Mouse (Mus musculus) forebrain, embryonic 12.5 days (tissue): ENCODE results near the gene 4930596D02Rik. TPM values are rescaled to one million over a fixed set of nuclear protein-coding genes. Genes with fewer than 3 reads are reported as not detected.

Experiments
- ATAC-seq: fragments of 200-750 bp; cut with Nextera tagmentation; 2 replicates; pipeline ENCODE4 v1.8.0; 2017; ENCODE audit warnings: moderate TSS enrichment; ENCODE audit not compliant: low FRiP score
- H3K27ac ChIP-seq: fragments of 300-500 bp; sonication (generic); 2 replicates; pipeline ENCODE4 v1.5.1; 2016; ENCODE audit warnings: mild to moderate bottlenecking
- H3K27me3 ChIP-seq: fragments of 300-500 bp; sonication (generic); 2 replicates; pipeline ENCODE4 v1.6.1; 2016; ENCODE audit warnings: mild to moderate bottlenecking
- H3K36me3 ChIP-seq: fragments of 300-500 bp; sonication (generic); replicated peaks from 2 replicates; pipeline ENCODE4 v1.6.1; 2016; ENCODE audit warnings: mild to moderate bottlenecking
- H3K4me1 ChIP-seq: fragments of 300-500 bp; sonication (generic); 2 replicates; pipeline ENCODE4 v1.6.1; 2016
- H3K4me2 ChIP-seq: fragments of 300-500 bp; sonication (generic); 2 replicates; pipeline ENCODE4 v1.6.1; 2016; ENCODE audit warnings: mild to moderate bottlenecking, moderate library complexity
- H3K4me3 ChIP-seq: fragments of 300-500 bp; sonication (generic); replicated peaks from 2 replicates; pipeline ENCODE4 v1.5.1; 2016; ENCODE audit warnings: mild to moderate bottlenecking
- H3K9ac ChIP-seq: fragments of 300-500 bp; sonication (generic); 2 replicates; pipeline ENCODE4 v1.6.1; 2016; ENCODE audit warnings: mild to moderate bottlenecking
- H3K9me3 ChIP-seq: fragments of 300-500 bp; sonication (generic); 2 replicates; pipeline ENCODE4 v1.6.1; 2016
- WGBS: fragments of 180-500 bp; shearing (Covaris S2); methylation state at CpG from one replicate; pipeline ENCODE4 v1.1.7; 2016; 5-methylcytosine and 5-hydroxymethylcytosine counted together
- polyA plus RNA-seq: library from polyadenylated mRNA; unstranded; fragments of >200 nt; fragmentation: Nextera tagmentation; extraction: Ambion mirVana; gene quantifications from 2 replicates; pipeline ENCODE4 v1.2.1, GENCODE M21; 2016

4930596D02Rik gene
- polyA plus RNA-seq, result not detected in 2 replicates

DNA sequence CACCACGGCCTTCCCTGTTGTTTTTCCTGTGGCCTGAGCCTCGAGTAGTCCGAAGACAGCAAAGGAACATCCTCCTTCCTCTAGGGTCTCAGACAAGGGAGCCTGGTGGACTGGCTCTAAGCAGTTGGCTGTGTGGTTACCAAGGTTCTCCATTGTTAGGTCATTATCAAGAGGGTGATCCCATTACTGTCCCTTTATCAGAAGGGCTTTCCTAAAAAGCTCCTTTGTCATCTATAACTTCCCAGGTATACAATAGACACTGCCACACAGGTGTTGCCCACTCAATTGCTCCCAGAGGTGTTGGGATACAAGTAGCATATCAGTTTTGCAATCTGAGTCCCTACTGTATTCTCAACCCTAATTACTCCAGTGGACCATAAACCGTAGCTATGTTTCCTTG is at the start of gene 4930596D02Rik:
4930596D02Rik (minus strand) TSS at position 101 of the 400 bp plus-strand sequence.
- Histone ChIP-seq H3K9me3 (no peaks in the 10 kb centered on the region), H3K9ac (no peak within 1 kb of the TSS), H3K4me2 (no peak within 1 kb of the TSS), H3K4me3 (no peak within 1 kb of the TSS), H3K27ac (no peak within 1 kb of the TSS), H3K27me3 (no peaks in the 10 kb centered on the region), H3K36me3 (no peaks in the 10 kb centered on the region), H3K4me1 (no peaks in the 10 kb centered on the region)
- ATAC-seq, result no peak
- 84% methylated on average over 4 of the region's 4 CpGs for WGBS

DNA sequence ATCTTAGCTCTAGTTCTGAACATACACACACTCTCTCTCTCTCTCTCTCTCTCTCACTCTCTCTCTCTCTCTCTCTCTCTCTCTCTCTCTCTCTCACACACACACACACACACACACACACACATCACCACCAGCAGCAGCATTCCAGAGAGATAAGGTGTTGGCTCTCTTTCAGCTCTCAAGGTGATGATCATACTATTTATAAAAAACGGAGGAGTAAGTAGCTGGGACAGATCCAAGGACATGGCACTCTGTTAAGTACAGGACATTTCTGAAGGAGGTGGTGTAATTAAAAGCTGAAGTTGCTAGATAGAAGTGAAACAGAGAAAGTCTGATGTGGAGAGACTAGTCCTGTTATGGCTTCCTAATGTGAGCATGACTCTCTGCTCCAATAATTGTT is 41.5 kb upstream of the 4930596D02Rik start:
- H3K9ac ChIP-seq, result no peak overlapping the region
- no peak overlapping the region for H3K27ac ChIP-seq
- no peak overlapping the region for H3K4me3 ChIP-seq
- H3K9me3 ChIP-seq, result no peaks in the 10 kb centered on the region
- no peaks in the 10 kb centered on the region for H3K27me3 ChIP-seq
- ATAC-seq, result no peak
- H3K4me2 ChIP-seq, result no peak overlapping the region
- H3K4me1 ChIP-seq, result no peaks in the 10 kb centered on the region
- no peaks in the 10 kb centered on the region for H3K36me3 ChIP-seq
- 88% methylated on average over 1 of the region's 1 CpGs for WGBS

DNA sequence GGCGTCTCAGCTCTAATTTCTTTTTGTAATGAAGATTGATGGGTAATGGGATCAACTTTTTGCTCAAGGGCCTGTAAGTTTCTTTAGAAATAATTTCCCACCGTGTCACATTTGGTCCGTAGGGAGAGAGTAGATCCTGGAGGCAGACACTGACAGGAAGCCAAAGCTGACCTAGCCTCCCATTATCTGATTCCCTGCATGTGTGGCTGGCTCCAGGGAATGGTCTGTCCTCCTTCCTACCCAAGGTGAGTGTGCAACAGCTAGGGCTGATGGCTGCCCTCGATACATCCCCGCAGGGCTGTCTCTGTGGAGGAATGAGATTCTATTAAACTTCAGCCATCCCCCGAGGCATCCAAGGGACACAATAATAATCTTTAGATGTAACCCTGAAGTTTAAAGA is 33.5 kb upstream of the 4930596D02Rik start:
- ATAC-seq, result no peak
- no peak overlapping the region for H3K9ac ChIP-seq
- 86% methylated on average over 6 of the region's 6 CpGs for WGBS
- H3K4me1 ChIP-seq, result no peaks in the 10 kb centered on the region
- no peaks in the 10 kb centered on the region for H3K27me3 ChIP-seq
- no peaks in the 10 kb centered on the region for H3K36me3 ChIP-seq
- H3K9me3 ChIP-seq, result no peaks in the 10 kb centered on the region
- no peak overlapping the region for H3K4me2 ChIP-seq
- H3K4me3 ChIP-seq, result no peak overlapping the region
- no peak overlapping the region for H3K27ac ChIP-seq

DNA sequence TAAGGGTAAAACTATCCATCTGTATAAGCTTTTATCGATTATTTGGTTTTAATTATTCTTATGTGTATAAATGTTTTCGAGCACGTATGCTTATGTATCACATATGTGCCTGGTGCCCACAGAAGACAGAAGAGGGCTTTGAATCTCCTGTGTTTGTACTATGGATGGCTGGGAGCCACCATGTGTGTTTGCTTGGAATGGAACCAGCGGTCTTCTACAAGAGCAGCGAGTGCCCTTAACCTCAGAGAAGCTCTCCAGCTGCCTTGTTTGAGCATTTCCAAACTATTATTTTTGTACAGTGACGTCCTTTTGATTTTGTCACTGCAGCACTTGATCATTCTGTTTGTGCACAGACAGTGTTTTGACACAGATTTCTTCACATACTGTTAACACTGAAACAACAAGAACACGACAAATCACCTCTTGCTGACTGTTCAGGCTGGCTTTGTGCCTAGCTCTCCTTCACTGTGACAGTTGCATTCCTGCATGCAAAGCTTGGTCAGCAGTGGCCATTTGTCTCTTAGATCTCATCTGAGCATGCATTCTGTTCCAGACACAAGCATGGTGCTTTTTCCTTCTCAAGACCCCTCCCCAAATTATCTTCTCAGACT is 30.4 kb upstream of the 4930596D02Rik start:
- no peaks in the 10 kb centered on the region for H3K4me1 ChIP-seq
- no peak overlapping the region for H3K9ac ChIP-seq
- no peak overlapping the region for H3K27ac ChIP-seq
- no peaks in the 10 kb centered on the region for H3K36me3 ChIP-seq
- H3K9me3 ChIP-seq, result no peaks in the 10 kb centered on the region
- no peak overlapping the region for H3K4me3 ChIP-seq
- H3K27me3 ChIP-seq, result no peaks in the 10 kb centered on the region
- WGBS, result 86% methylated on average over 7 of the region's 7 CpGs
- no peak for ATAC-seq
- H3K4me2 ChIP-seq, result no peak overlapping the region

DNA sequence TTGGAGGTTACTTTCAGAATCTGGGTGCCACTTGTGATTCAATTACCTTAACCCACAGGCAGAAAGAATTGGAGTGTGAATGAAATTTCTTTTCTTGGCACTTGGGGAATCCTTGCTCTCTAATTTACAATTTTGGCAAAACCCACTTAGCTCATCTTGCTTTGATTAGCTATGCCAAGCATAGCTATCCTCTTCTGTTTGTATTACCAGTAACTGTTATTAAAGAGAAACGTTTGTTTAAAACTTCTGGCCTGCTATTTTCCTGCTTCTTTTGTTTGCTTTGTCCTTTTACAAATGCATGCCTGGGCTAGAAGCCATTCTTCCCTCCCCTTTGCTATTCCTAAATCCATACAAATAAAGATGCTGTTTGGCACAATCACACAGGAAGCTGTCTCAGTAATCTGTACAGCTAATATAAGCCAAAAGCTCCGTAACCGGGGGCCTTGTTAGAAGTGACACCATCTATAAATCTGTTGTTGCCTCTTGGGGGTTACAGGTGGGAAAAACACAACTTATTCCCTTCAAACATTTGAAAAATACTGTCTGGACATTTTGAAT is 19.0 kb downstream of the 4930596D02Rik start:
- Histone ChIP-seq H3K9me3 (no peaks in the 10 kb centered on the region), H3K9ac (no peak overlapping the region), H3K4me1 (no peaks in the 10 kb centered on the region), H3K36me3 (no peaks in the 10 kb centered on the region), H3K4me2 (no peak overlapping the region), H3K4me3 (no peak overlapping the region), H3K27me3 (no peaks in the 10 kb centered on the region), H3K27ac (no peak overlapping the region)
- 39% methylated on average over 3 of the region's 3 CpGs for WGBS
- no peak for ATAC-seq

DNA sequence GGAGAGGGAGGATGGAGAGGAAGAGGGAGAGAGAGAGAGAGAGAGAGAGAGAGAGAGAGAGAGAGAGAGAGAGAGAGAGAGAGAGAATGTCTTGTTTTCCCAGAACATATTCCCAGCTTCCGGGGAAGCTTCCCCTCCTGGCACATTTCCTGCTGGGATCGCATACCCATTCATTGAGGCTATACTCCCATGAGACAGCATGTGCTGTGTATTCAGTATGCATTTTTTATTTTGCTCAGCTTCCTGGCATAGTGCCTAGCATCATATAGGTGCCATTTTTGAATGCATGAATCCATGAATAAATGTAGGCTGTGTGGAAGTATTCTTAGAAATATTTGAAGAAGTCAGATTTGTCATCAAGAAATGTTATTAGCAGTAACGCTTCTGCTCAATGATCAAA is 31.7 kb downstream of the 4930596D02Rik start:
- no peak overlapping the region for H3K4me2 ChIP-seq
- no peak overlapping the region for H3K4me3 ChIP-seq
- H3K36me3 ChIP-seq, result no peaks in the 10 kb centered on the region
- no peaks in the 10 kb centered on the region for H3K9me3 ChIP-seq
- H3K4me1 ChIP-seq, result no peaks in the 10 kb centered on the region
- WGBS, result 86% methylated on average over 3 of the region's 3 CpGs
- no peak overlapping the region for H3K27ac ChIP-seq
- no peaks in the 10 kb centered on the region for H3K27me3 ChIP-seq
- ATAC-seq, result no peak
- H3K9ac ChIP-seq, result no peak overlapping the region

DNA sequence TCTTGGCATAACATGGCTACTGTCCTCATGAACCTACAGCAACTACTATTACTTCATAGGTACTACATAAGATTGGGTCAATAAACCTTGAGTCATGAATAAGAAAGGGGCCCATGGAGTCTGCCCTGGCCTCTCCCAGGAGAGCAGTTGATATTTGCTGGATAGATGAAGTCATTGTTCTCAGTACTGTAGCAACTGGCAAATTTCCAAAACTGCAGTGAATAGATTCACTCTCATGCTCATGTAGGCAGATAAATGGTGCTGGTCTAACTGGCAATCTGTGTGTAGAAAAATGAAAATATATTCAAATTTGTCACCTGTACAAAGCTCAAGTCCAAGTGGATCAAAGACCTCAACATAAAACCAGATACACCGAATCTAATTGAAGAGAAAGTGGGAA is 38.5 kb downstream of the 4930596D02Rik start:
- no peak overlapping the region for H3K4me2 ChIP-seq
- H3K4me3 ChIP-seq, result no peak overlapping the region
- no peaks in the 10 kb centered on the region for H3K36me3 ChIP-seq
- H3K27me3 ChIP-seq, result no peaks in the 10 kb centered on the region
- no peaks in the 10 kb centered on the region for H3K4me1 ChIP-seq
- H3K27ac ChIP-seq, result no peak overlapping the region
- no peaks in the 10 kb centered on the region for H3K9me3 ChIP-seq
- 94% methylated on average over 1 of the region's 1 CpGs for WGBS
- ATAC-seq, result no peak
- H3K9ac ChIP-seq, result no peak overlapping the region
